Mouse (Mus musculus) testis, adult 10 weeks (tissue): ENCODE results near the gene Ap5b1. TPM values are rescaled to one million over a fixed set of nuclear protein-coding genes. Genes with fewer than 3 reads are reported as not detected.

ENCODE experiments used
- polyA plus RNA-seq: library from polyadenylated mRNA; stranded (reverse); fragments of 350-450 nt; fragmentation: Illumina TruSeq; extraction: RNeasy Lipid Tissue Mini Kit (QIAGEN cat#74804); gene quantifications from one replicate; pipeline ENCODE4 v1.2.3, GENCODE M21; 2014; ENCODE audit warnings: low read depth, low replicate concordance

The Ap5b1 gene
- polyA plus RNA-seq: not detected

DNA sequence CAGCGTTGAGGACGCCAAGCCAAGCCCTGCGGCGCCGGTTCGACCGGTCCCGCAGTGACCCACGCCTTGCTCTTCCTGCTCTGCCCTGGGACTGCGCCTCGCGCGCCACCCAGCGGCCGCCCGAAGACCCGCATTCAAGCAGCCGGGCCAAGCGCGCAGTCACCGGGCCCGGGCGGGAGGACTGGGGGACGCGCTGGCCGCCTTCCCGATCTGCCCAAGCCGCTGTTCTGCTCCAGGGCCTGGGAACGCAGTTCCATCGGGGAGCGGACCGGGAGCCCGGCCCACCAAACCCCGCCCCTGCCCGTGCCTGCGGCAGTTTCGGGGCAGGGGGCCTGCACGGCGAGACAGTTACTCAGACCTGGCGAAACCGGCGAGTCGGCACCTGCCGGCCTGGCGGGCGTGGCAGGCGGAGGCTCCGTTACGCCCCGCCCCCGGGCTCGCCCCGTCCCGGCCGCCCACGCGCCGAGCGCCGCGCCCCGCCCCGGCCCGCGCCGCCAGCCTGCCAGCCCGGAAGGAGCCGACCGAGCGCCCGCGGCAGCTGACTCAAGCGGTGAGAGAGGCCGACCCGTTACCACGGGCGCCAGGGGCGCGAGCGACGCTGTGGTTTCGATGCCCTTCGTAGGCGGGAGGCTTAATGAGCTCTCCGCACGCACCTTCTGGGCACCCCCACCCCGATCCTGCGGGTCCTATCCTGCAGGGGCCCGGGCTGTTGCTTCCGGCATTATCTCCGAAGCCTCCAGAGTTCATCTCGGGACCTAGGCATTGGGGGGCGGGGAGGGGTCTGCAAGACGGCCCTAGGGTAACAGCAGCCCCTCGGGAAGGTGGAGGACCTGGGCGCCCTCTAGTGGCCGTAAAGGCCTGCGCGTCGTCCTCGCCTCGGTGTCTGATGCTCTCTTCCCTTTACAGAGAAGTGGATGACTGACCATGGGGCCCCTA, at the start of gene Ap5b1:
Gene Ap5b1, plus strand, starts transcription at position 492 of the 936 bp plus-strand sequence.

DNA sequence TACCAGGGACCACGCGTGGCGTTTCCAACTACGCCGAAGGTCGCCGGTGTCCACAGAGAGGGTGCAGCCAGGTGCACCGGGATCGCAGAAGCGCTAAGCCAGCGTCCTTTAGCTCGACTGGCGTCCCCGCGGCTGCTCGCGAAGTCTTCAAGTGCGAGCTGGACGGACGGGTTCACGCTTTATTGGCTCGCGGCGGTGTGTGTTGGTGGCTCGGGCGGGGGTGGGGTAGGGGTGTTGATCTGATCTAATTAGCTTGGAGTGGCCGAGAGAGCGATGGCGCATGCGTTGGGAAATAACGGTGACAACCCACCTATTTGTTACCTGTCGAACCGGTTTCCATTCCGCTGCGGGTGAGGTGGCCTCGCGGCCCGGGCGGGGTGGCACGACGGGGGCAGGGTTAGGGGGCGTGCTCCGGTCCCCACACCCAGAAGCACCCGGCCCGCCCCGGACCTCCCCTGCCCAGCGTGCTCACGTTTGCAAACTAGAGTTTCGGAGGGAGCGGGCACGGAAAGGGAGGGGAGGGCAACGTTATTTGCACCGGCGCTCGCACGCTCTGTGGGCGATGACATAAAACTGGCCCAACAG, 7.3 kb upstream of the Ap5b1 start, which contains the start of gene Ovol1:
Gene Ovol1, minus strand, starts transcription at position 190 of the 585 bp plus-strand sequence.

DNA sequence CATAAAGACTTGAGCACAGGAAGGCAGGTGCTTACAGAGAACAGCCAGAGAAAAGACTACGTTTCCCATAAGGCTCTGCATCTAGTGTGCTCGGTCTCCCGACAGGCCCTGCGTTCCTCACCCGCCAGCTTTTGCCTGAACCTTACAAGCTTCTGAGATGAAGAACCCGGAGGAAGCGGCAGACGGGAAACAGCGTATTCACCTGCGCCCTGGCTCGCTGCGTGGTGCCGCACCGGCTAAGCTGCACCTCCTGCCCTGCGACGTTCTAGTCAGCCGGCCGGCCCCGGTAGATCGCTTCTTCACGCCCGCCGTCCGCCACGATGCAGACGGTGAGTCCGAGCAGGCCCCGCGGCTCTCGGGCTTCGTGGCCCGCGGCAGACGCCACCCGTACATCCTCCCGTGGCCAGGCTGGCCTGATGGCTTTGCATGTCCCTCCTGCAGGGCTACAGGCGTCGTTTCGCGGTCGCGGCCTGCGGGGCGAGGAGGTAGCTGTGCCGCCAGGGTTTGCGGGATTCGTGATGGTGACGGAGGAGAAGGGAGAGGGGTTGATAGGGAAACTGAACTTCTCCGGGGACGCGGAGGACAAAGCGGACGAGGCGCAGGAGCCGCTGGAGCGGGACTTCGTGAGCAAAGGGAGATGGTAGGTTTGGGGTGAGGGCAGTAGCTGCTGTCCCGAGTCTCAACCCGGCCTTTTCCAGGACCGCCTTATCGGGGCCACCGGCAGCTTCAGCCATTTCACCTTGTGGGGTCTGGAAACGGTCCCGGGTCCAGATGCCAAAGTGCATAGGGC, 34.1 kb downstream of the Ap5b1 start, which contains the start of gene Rnaseh2c:
Gene Rnaseh2c, plus strand, starts transcription at position 122 of the 790 bp plus-strand sequence.

DNA sequence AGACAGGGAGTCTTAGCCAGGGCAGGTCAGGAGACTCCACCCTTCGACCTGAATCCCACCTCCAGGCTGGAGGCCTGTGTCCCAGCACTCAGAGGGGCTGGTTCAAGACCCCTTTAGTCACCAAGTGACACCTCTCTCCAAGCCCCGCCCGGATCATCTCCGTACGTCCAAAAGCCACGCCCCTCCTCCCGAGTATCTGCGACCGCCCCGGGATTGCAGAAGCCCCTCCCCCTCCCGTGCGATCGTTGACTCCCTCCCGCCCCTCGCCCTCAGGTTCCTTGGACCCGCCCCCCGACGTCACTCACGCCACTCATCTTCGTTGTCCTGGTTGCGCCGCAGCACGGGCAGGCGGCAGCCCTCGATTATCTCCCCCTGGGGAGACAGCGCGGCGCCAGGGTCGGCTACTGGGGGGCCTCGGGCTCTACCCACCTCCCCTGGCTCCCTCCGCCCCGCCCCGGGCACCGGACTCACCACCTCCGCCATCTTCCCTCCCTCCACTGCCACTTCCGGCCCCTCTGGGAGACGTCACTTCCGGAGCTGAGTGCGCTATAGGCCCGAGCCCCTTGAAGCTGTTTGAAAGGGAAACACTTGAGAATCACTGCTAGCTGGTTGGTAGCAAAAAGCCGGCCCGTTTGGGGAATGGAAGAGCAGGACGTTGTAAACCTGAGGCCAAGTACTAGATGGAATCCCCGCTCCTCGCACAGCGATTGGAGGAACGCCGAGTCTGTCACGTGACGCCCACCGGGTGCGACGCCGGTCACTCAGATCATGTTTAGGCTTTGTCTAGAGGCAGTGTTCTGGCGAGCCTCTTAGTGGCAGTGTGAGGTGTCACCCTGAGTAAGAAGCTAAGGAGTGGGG, 42.0 kb downstream of the Ap5b1 start, which contains the start of gene Kat5:
Gene Kat5, minus strand, starts transcription at position 691 of the 858 bp plus-strand sequence.

Other genes starting within 250 kb of the Ap5b1 start
- 41.2 TPM for gene Catsper1, start 232.3 kb upstream of the Ap5b1 start, polyA plus RNA-seq
- not detected for gene Cst6, start 218.5 kb upstream of the Ap5b1 start, polyA plus RNA-seq
- gene Eif1ad, start 201.3 kb upstream of the Ap5b1 start, polyA plus RNA-seq: 13.1 TPM
- 12.7 TPM for gene Banf1, start 200.9 kb upstream of the Ap5b1 start, polyA plus RNA-seq
- gene Sart1, start 179.3 kb upstream of the Ap5b1 start, polyA plus RNA-seq: 2.7 TPM
- gene Tsga10ip, start 165.5 kb upstream of the Ap5b1 start, polyA plus RNA-seq: 27.1 TPM
- 20.5 TPM for gene Drap1, start 143.0 kb upstream of the Ap5b1 start, polyA plus RNA-seq
- gene AI837181, start 142.9 kb upstream of the Ap5b1 start, polyA plus RNA-seq: 0.76 TPM
- 0.57 TPM for gene Fosl1, start 120.5 kb upstream of the Ap5b1 start, polyA plus RNA-seq
- 0.14 TPM for gene Ccdc85b, start 110.1 kb upstream of the Ap5b1 start, polyA plus RNA-seq
- 5.3 TPM for gene Fibp, start 107.4 kb upstream of the Ap5b1 start, polyA plus RNA-seq
- gene Ctsw, start 99.5 kb upstream of the Ap5b1 start, polyA plus RNA-seq: not detected
- gene Efemp2, start 94.1 kb upstream of the Ap5b1 start, polyA plus RNA-seq: 0.52 TPM
- gene Mus81, start 79.6 kb upstream of the Ap5b1 start, polyA plus RNA-seq: 1.2 TPM
- gene Cfl1, start 77.6 kb upstream of the Ap5b1 start, polyA plus RNA-seq: 118 TPM
- gene 1700020D05Rik, start 64.2 kb upstream of the Ap5b1 start, polyA plus RNA-seq: 127 TPM
- 0.91 TPM for gene Snx32, start 57.5 kb upstream of the Ap5b1 start, polyA plus RNA-seq
- gene Ovol1, start 7.4 kb upstream of the Ap5b1 start, polyA plus RNA-seq: 1.9 TPM
- 0.25 TPM for gene Rnaseh2c, start 33.8 kb downstream of the Ap5b1 start, polyA plus RNA-seq
- 52.9 TPM for gene Kat5, start 42.2 kb downstream of the Ap5b1 start, polyA plus RNA-seq
- 1.1 TPM for gene Rela, start 69.5 kb downstream of the Ap5b1 start, polyA plus RNA-seq
- gene Sipa1, start 95.7 kb downstream of the Ap5b1 start, polyA plus RNA-seq: 0.07 TPM
- gene Map3k11, start 120.7 kb downstream of the Ap5b1 start, polyA plus RNA-seq: 2.6 TPM
- 0.55 TPM for gene Pcnx3, start 120.9 kb downstream of the Ap5b1 start, polyA plus RNA-seq
- gene Kcnk7, start 136.3 kb downstream of the Ap5b1 start, polyA plus RNA-seq: not detected
- 3.6 TPM for gene Ehbp1l1, start 158.3 kb downstream of the Ap5b1 start, polyA plus RNA-seq
- 4.0 TPM for gene Fam89b, start 161.6 kb downstream of the Ap5b1 start, polyA plus RNA-seq
- 0.53 TPM for gene Ltbp3, start 172.9 kb downstream of the Ap5b1 start, polyA plus RNA-seq
- 0.52 TPM for gene Scyl1, start 203.4 kb downstream of the Ap5b1 start, polyA plus RNA-seq